Mouse (Mus musculus) lung, adult 2 months (tissue): ENCODE data around the gene Tsks. TPM values are rescaled to one million over a fixed set of nuclear protein-coding genes. Genes with fewer than 3 reads are reported as not detected.
A peak's percentile ranks its signal among the peaks of the same experiment; 100 is the strongest.

Experiments
- DNase-seq: peaks from one replicate; pipeline ENCODE4 v3.0.0; 2022
- H3K4me1 ChIP-seq: fragments of 200-500 bp; 2 replicates; pipeline ENCODE4 v1.6.1; 2011; ENCODE audit warnings: low read length; ENCODE audit not compliant: control insufficient read depth, insufficient read depth
- H3K4me3 ChIP-seq: fragments of 200-500 bp; replicated peaks from 2 replicates; pipeline ENCODE3; 2011; ENCODE audit warnings: low read depth, mild to moderate bottlenecking, control low read depth, low read length; ENCODE audit errors: extremely low read depth
- CTCF ChIP-seq: fragments of 200-500 bp; IDR thresholded peaks from 2 replicates; pipeline ENCODE4 v1.5.1; 2011; ENCODE audit warnings: mild to moderate bottlenecking, low read length, control low read depth; ENCODE audit not compliant: insufficient read depth
- POLR2A ChIP-seq: fragments of 200-500 bp; IDR thresholded peaks from 2 replicates; pipeline ENCODE4 v1.6.1; 2011; ENCODE audit warnings: low read depth, mild to moderate bottlenecking, control low read depth, low read length, borderline replicate concordance; ENCODE audit errors: extremely low read depth
- WGBS: fragments of 180-500 bp; shearing (Covaris S2); methylation state at CpG from one replicate; pipeline ENCODE4 v1.1.7; 2018; 5-methylcytosine and 5-hydroxymethylcytosine counted together
- polyA plus RNA-seq: library from polyadenylated mRNA; depleted of rRNA; stranded (reverse); fragments of >200 nt; gene quantifications from 2 replicates; pipeline ENCODE4 v1.2.3, GENCODE M21; 2012

Gene Tsks
- polyA plus RNA-seq, 1 experiment, result not detected

DNA sequence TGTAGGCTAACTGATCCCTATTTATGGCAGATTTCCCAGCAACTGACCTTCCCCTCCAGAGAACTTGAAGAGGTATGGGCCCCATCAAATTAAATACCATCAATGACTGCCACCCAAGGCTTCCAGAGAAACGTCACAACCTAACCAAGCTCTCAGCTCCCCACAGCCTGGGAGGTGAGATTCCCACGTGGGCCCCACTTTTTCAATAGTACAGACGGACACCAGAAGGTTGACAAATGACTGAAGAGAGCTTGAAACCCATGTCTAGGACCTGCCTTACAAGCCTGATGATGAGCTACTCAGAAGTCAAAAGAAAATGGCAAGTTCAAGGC lies 41.8 kb downstream of the Tsks start:
- TF ChIP-seq POLR2A (no peak), CTCF (no peak)
- whole genome bisulfite sequencing, result 40% methylated on average over 3 of the region's 3 CpGs
- DNase-seq, result no peak
- Histone ChIP-seq H3K4me1 (peaks cover 5% of the 10 kb centered on the region), H3K4me3 (no peak overlapping the region)

DNA sequence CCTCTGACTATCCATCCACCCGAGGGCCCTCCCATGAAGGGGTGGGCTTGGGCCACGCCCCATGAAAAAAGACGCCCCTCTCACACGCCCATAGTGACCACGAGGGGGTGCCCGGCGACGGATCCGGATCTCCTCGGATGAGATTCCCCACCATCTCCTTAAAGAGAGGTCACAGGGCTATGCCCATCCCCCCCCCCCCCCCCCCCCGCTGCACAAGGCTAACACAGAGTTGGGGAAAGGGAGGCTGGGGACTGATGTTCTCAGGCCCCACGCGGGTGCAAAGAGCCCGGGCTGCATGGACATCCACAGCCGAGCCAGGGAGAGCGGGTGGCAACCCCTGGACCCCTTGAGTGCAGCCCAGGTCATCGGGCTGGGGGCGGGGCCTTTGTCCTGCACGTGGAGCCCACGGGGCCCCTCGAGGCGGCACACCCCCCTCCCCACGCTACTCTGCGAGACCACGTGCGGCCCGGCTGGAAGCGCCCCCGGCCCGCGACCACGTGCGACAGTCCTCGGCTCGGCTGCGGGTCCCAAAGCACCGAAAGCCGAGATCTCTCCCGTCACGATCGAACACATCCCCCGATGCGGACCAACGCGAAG lies 42.7 kb downstream of the Tsks start:
- DNase-seq, result peak; percentile 44

DNA sequence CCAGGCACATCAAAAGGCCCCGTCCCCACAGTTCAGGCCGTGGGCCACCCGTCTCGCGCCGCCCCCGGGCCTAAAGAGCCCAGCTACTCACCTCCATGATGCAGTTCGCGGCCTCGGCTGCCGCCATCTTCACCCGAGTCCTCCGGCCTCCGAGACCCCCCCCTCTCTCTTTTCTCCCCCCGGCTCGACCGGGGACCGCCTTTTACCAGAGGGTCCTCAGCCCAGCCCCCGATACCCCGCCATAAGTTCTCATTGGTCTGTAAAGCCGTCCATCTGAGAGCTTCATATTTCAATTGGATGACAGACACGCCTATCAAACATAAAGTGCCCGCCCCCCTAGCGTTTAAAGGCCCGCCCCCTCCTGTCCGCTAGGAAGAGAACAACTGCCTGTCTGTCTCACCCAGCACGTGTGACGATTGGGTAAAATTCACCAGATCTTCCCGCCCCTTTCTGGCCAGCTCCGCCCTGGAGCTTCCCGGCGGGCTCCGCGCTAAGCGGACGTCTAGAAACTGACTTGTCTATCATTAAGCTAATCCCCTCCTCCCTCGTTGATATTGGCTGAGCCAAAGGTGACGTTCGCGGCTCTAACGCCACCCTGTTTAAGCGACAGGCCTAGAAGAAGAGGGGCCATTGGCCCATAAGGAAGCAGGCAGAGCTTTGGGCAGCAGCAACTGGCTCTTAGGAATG lies 43.3 kb downstream of the Tsks start, which contains the start of gene Prmt1:
Prmt1 (minus strand) TSS at position 377 of the 687 bp plus-strand sequence.
- peak; percentile 77 for TF ChIP-seq POLR2A
- no peak for TF ChIP-seq CTCF
- DNase-seq, result peak; percentile 98
- 1% methylated on average over 42 of the region's 42 CpGs for WGBS
- Histone ChIP-seq H3K4me1 (peaks cover 5% of the 10 kb centered on the region), H3K4me3 (peak within 1 kb of the TSS; percentile 79)

More for the DNA sequence above, 42.7 kb downstream of the Tsks start:
- Histone ChIP-seq H3K4me3 (peak overlapping the region; percentile 79), H3K4me1 (peaks cover 5% of the 10 kb centered on the region)
- TF ChIP-seq CTCF (no peak), POLR2A (no peak)
- 1% methylated on average over 45 of the region's 45 CpGs for WGBS

DNA sequence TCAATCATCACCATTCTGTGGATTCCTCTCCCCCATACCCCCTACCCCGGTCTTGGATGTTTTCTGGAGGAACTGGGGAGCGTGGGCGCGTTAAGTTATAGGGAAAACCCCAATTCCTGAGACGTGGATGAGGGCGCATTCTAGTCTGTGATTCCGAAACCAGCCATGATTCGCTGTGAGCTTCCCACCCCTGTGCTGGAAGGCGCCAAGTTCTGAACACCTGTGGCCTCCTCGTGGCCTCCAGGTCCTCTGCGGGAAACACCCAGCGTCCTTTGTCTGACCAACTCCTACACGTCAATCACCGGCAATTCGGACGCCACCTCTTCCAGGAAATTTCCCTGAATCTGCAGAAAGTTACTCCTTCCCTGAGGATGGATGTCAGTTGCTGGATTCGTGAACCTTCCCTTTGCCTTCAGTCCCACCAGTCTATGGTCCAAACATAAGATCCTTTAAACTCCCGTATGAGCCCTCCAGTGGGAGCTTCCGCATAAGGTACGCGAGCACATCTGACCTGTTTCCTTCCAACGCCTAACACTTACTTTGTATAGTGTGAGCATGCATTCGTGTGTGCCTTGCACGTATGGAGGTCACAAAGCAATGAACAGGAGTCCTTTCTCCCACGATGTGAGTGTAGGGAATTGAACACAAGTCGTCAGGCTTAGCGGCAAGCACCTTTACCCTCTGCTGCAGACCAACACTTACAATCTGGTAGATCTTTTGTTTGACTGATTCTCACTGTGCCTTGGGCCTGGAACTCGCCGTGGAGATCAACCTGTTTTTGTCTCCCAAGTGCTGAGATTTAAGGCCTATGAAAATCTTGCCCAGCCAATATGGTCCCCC lies 44.1 kb downstream of the Tsks start:
- WGBS, result under 1% methylated on average over 29 of the region's 29 CpGs
- H3K4me3 ChIP-seq, result peak overlapping the region; percentile 72
- peak; percentile 66; the same call in 1 of the 2 replicates for TF ChIP-seq POLR2A
- TF ChIP-seq CTCF, result no peak

DNA sequence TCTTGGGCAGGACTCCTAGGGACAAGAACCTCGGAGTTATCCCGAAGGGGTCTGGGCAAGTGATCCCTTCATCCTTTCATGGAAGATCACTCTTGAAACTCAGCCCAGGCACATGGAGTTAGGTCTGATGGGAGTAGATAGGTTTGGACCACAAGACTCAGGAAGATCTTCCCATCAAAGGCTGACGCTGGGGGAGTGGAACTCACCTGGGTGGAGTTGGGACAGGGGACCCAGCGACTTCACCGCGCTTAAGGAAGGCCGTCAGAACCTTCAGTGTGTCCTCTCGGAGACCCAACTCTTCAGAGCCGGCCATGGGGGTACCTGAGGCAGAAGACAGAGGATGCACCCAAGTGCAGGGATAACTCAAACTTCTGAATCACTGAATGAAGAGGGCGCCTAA lies 53.7 kb downstream of the Tsks start:
- peak overlapping the region; percentile 94 for H3K4me3 ChIP-seq
- 7% methylated on average over 10 of the region's 10 CpGs for WGBS
- no peak for DNase-seq
- TF ChIP-seq POLR2A, result no peak
- no peak for TF ChIP-seq CTCF
- peaks cover 10% of the 10 kb centered on the region; the same call in 1 of the 2 replicates for H3K4me1 ChIP-seq

More for the DNA sequence above, 44.1 kb downstream of the Tsks start:
- DNase-seq, result no peak
- peaks cover 5% of the 10 kb centered on the region for H3K4me1 ChIP-seq

DNA sequence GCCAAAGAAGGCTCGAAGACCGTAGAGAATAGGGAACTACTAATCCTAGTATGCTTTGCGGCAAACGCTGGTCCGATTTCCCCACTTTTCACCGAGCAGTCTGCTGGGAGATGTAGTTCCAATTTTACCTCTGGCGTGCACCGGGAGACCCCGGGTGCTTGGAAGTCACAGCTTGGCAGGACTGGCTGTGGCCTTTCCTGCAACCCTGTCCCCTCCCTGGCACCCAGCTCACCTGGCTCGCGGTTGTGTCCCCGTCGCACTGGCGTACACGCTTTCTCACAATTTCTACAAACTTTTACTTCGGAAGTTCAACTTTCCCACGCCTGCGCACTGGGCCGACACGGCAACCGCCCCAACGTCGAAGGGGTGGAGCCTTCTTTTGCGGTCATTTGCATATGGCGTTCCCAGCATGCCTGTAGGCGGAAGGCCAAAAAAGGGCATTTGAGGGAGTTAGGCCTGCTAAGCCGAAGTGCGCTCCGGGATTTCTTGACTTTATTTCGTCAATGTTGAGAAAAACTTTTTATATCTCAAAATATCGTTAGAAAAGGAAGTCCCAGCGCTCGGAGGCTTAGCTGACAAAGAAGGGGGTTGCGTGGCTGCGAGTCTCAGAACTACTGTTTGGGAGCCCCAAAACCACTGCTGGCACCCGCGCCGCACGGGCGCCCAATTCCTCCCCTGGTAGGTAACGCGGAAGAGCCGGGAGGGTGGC lies 54.4 kb downstream of the Tsks start, which contains the start of gene Irf3:
Irf3 (plus strand) TSS at position 418 of the 709 bp plus-strand sequence.
- peaks cover 10% of the 10 kb centered on the region; the same call in 1 of the 2 replicates for H3K4me1 ChIP-seq
- H3K4me3 ChIP-seq, result peak within 1 kb of the TSS; percentile 94
- TF ChIP-seq CTCF (no peak), POLR2A (peak; percentile 89; the same call in 1 of the 2 replicates)
- peak; percentile 98 for DNase-seq
- under 1% methylated on average over 43 of the region's 43 CpGs for WGBS

DNA sequence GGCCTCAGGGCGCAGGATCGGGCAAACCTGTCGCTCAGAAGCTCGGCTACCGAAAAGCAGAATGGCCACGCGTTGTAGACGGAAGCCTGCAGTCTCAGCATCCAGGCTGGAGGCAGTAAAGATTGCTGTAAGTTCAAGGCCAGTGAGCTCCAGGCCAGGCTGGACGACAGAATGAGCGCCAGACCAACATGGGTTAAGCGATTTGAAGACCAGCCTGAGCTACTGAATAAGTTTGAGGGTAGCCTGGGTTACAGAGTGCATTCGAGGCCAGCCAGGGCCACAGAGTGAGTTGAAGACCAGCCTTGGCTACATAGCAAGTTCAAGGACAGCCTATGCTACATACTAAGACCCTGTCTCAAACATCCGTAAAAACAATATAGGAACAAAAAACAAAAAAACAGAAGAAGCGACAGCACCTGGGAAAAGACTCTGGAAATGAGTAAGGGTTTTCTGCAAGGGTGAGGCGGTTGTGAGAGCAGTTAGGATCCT lies 55.0 kb downstream of the Tsks start:
- H3K4me1 ChIP-seq, result peaks cover 10% of the 10 kb centered on the region; the same call in 1 of the 2 replicates
- under 1% methylated on average over 15 of the region's 15 CpGs for WGBS
- peak overlapping the region; percentile 94 for H3K4me3 ChIP-seq
- TF ChIP-seq POLR2A, result no peak
- no peak for TF ChIP-seq CTCF
- DNase-seq, result no peak

DNA sequence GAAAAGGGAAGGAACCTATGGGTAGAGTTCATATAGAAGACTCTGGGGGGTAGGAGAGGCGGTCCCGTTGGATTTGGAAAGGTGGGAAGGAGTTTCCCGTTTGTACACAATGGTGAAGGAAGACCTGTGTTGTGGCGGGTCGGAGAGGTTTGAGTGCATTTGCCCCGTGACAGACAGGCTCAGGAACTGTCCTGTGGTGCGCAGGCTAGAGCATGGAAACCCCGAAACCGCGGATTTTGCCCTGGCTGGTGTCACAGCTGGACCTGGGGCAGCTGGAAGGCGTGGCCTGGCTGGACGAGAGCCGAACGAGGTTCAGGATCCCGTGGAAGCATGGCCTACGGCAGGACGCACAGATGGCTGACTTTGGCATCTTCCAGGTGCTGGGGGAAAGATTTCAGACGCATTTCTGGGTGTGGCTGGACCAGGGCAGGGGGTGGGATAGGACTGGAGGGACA lies 55.5 kb downstream of the Tsks start, which contains the start of gene Bcl2l12:
Bcl2l12 (minus strand) TSS at position 212 of the 455 bp plus-strand sequence.
- Histone ChIP-seq H3K4me1 (peaks cover 10% of the 10 kb centered on the region; the same call in 1 of the 2 replicates), H3K4me3 (peak within 1 kb of the TSS; percentile 94)
- DNase-seq, result peak; percentile 59
- WGBS, result under 1% methylated on average over 18 of the region's 18 CpGs
- TF ChIP-seq POLR2A, result no peak
- no peak for TF ChIP-seq CTCF

DNA sequence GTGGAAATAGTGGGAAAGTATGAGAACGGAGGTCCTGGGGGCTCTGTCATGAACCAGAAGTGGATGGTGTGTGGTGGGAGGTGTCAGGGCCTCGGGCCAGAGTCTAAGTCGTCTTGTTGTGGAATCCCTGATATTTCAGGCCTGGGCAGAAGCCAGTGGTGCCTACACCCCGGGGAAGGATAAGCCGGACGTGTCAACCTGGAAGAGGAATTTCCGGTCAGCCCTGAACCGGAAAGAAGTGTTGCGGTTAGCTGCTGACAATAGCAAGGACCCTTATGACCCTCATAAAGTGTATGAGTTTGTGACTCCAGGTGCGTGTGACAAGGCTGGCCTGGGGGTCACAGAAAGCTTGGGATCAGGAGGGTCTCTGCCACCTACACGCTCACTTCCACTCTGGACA lies 56.7 kb downstream of the Tsks start:
- WGBS, result 27% methylated on average over 11 of the region's 11 CpGs

More for the DNA sequence above, 56.7 kb downstream of the Tsks start:
- H3K4me3 ChIP-seq, result no peak overlapping the region
- TF ChIP-seq CTCF, result no peak
- TF ChIP-seq POLR2A, result no peak
- no peak for DNase-seq
- H3K4me1 ChIP-seq, result peaks cover 10% of the 10 kb centered on the region; the same call in 1 of the 2 replicates
